Mouse (Mus musculus): ENCODE data around the gene Vmn1r233. TPM values are rescaled to one million over a fixed set of nuclear protein-coding genes. Genes with fewer than 3 reads are reported as not detected.

Gene Vmn1r233
- under 1 TPM in 1 of 4 experiments, not detected in 3; 0.05 TPM for total RNA-seq (2022)

GRCm38 (mm10) chr17:20996364-20996763 is at the start of gene Vmn1r233:
Vmn1r233 (minus strand) TSS chr17:20996464.
- DNase-seq = no peak

- DNase-seq = no peak
Observed at GRCm38 (mm10) chr17:21018410-21019080, 22.3 kb upstream of the Vmn1r233 start.

- no peak for DNase-seq
Observed at GRCm38 (mm10) chr17:21009726-21010125, 13.5 kb upstream of the Vmn1r233 start.

- peak; percentile 88 for DNase-seq
Observed at GRCm38 (mm10) chr17:21008382-21009331, 12.4 kb upstream of the Vmn1r233 start, which contains the start of gene Zfp160. Zfp160 (plus strand) TSS chr17:21008903.

GRCm38 (mm10) chr17:20993716-20994115 is 2.5 kb downstream of the Vmn1r233 start:
- no peak for DNase-seq

GRCm38 (mm10) chr17:20966681-20967080 is 29.6 kb downstream of the Vmn1r233 start:
- no peak for DNase-seq

GRCm38 (mm10) chr17:20965421-20965820 is 30.8 kb downstream of the Vmn1r233 start:
- DNase-seq = no peak

- no peak for DNase-seq
Observed at GRCm38 (mm10) chr17:20960386-20960785, 35.9 kb downstream of the Vmn1r233 start.

- no peak for DNase-seq
Observed at GRCm38 (mm10) chr17:20946636-20947035, 49.6 kb downstream of the Vmn1r233 start.

- no peak for DNase-seq
Observed at GRCm38 (mm10) chr17:20946026-20946565, 50.2 kb downstream of the Vmn1r233 start.

GRCm38 (mm10) chr17:20944985-20945891 is 51.0 kb downstream of the Vmn1r233 start, which contains the start of gene Ppp2r1a:
Ppp2r1a (plus strand) TSS chr17:20945311.
- peak; percentile 99 for DNase-seq

- no peak for DNase-seq
Observed at GRCm38 (mm10) chr17:20944226-20944625, 52.0 kb downstream of the Vmn1r233 start.

Other genes with a start within 250 kb of the Vmn1r233 start
- not detected for gene Vmn1r228, start 210.3 kb downstream of the Vmn1r233 start, total RNA-seq (2022)
- under 1 TPM in 1 of 4 experiments, not detected in 3; 0.03 TPM for gene Vmn1r229, start 184.9 kb downstream of the Vmn1r233 start, total RNA-seq (2022)
- gene Vmn1r230, start 156.0 kb downstream of the Vmn1r233 start, total RNA-seq (2022) = not detected
- not detected for gene Vmn1r231, start 91.4 kb downstream of the Vmn1r233 start, total RNA-seq (2022)
- under 1 TPM in 1 of 4 experiments, not detected in 3; 0.18 TPM for gene Vmn1r232, start 76.8 kb downstream of the Vmn1r233 start, total RNA-seq (2022)
- gene Ppp2r1a, start 51.2 kb downstream of the Vmn1r233 start, total RNA-seq (2022) = 100 to 1,000 TPM; 250 to 386 (median 301) TPM
- 10 to 100 TPM; 17.3 to 28.0 (median 21.0) TPM for gene Zfp160, start 12.4 kb upstream of the Vmn1r233 start, total RNA-seq (2022)
- not detected for gene Vmn1r234, start 229.6 kb upstream of the Vmn1r233 start, total RNA-seq (2022)

Measured in adrenal gland, adult 8-10 months (tissue).